Mouse (Mus musculus) fibroblast of lung, adult 2 months (primary cell): Measurements from ENCODE around the gene Selplg.

Experiments
- DNase-seq: peaks from one replicate; pipeline ENCODE4 v3.0.0-alpha.2; 2011; ENCODE audit warnings: low read depth

The Selplg gene

GRCm38 (mm10) chr5:113768806-113769205, 63.6 kb downstream of the Selplg start:
- no peak for DNase-seq
